Comparison of ENCODE assay signal across 8 mouse cellular contexts in the genomic region with DNA sequence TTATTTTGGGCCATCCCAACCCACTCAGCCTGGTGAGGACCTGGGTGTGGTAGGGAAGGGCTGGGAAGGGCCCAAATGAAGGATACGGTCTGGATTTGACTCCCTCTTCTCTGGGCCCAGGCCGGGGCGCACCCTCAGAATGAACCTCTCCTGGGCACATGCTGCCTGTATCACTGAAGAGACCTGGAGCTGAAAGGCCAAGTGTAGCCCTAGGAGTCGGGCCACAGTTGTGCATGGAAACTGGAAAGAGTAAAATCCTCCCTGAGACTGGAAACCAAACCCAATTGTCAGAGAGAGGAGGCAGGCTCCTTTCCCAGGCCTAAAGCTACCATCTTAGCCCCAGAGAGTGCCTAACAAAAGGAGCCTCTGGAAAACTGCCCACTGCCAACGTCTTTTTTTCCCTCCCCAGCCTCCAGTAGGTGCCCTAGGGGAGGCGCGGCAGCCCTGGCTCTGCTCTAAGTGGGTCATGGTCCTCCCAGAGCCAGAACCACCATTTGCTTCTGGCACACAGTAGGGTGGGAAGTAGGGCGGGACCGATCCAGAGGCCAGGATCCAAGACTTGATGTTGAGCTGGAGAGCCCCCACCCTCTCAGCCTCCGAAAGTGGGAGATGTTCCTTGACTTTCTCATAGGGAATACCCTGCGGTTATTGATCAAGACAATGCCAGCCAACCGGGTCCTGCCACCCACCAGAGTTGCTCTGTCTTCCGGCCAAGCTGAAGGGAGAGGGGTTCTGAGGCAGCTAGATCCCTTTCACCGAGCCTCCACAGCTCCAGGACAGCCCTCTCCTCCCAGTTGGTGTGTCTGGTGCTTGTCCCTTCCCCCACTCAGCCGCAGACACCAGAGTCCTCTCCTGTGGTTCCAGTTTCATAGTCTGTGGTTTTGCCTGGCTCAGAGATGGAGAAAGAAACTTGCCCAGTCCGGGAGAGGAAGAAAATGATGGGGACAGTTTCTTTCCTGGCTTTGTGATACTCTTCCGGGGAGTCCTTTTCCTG. TPM values are rescaled to one million over a fixed set of nuclear protein-coding genes. Genes with fewer than 3 reads are reported as not detected.
DNase-seq lines count a peak whose midpoint lies in the region; ATAC-seq lines count a peak whose summit lies in the region.

No protein-coding gene starts in this region.

- H3K36me3 ChIP-seq in embryonic facial prominence, embryonic 10.5 days (replicated peaks): peaks cover 49% of the 10 kb centered on the region
- no peaks in the 10 kb centered on the region; the same call in 1 of the 2 replicates for H3K36me3 ChIP-seq in liver, embryonic 16.5 days (ENCODE audit: control insufficient read depth, insufficient read depth)
- peaks cover 15% of the 10 kb centered on the region; the same call in 1 of the 2 replicates for H3K36me3 ChIP-seq in stomach, embryonic 15.5 days

- H3K4me1 ChIP-seq in embryonic facial prominence, embryonic 10.5 days: peaks cover 59% of the 10 kb centered on the region
- H3K4me1 ChIP-seq in liver, embryonic 16.5 days (ENCODE audit: control insufficient read depth, low read depth, low read length): peaks cover 36% of the 10 kb centered on the region
- H3K4me1 ChIP-seq in stomach, embryonic 15.5 days: peaks cover 36% of the 10 kb centered on the region

- H3K27me3 ChIP-seq in embryonic facial prominence, embryonic 10.5 days (replicated peaks; ENCODE audit: low read depth, poor library complexity, severe bottlenecking): peaks cover 29% of the 10 kb centered on the region
- peaks cover 38% of the 10 kb centered on the region for H3K27me3 ChIP-seq in liver, embryonic 16.5 days (ENCODE audit: control insufficient read depth, insufficient read depth, low read depth, low read length)
- H3K27me3 ChIP-seq in stomach, embryonic 15.5 days (replicated peaks): no peaks in the 10 kb centered on the region

- peak; percentile 54 to 59; a peak in 3 of 4 replicates for ATAC-seq in hematopoietic stem cell, adult 5-6 weeks (replicated peaks in 1 of 2; ENCODE audit: insufficient read depth in 1 of 2, low FRiP score in 2 of 2, low TSS enrichment in 1 of 2, low read depth in 1 of 2, poor library complexity in 2 of 2, severe bottlenecking in 2 of 2)
- ATAC-seq in liver, embryonic 16.5 days (ENCODE audit: low read depth): no peak
- no peak for ATAC-seq in stomach, embryonic 15.5 days (ENCODE audit: insufficient read depth, low FRiP score, low read depth)

- peak overlapping the region; percentile 88 for H3K4me3 ChIP-seq in embryonic facial prominence, embryonic 10.5 days
- peak overlapping the region; percentile 64 for H3K4me3 ChIP-seq in liver, embryonic 16.5 days (ENCODE audit: low read depth, low read length)
- H3K4me3 ChIP-seq in stomach, embryonic 15.5 days (replicated peaks): peak overlapping the region; percentile 72

- no peaks in the 10 kb centered on the region for H3K9me3 ChIP-seq in embryonic facial prominence, embryonic 10.5 days
- H3K9me3 ChIP-seq in liver, embryonic 16.5 days (replicated peaks; ENCODE audit: control insufficient read depth, low read length): no peaks in the 10 kb centered on the region
- no peaks in the 10 kb centered on the region for H3K9me3 ChIP-seq in stomach, embryonic 15.5 days

- 42% methylated on average over 17 of the region's 17 CpGs for WGBS in embryonic facial prominence, embryonic 10.5 days
- 18% methylated on average over 17 of the region's 17 CpGs for WGBS in liver, embryonic 16.5 days (ENCODE audit: insufficient replicate concordance)
- 22% methylated on average over 17 of the region's 17 CpGs for WGBS in stomach, embryonic 15.5 days

- peak overlapping the region; percentile 98 for H3K27ac ChIP-seq in embryonic facial prominence, embryonic 10.5 days (replicated peaks)
- 0 out of 2 replicates have a peak overlapping the region, but pooled peaks have one; percentile 3 for H3K27ac ChIP-seq in liver, embryonic 16.5 days (ENCODE audit: low read length)
- H3K27ac ChIP-seq in stomach, embryonic 15.5 days: peak overlapping the region; percentile 97

- peak overlapping the region; percentile 68 for H3K4me2 ChIP-seq in liver, embryonic 16.5 days (ENCODE audit: low read depth, low read length)
- H3K4me2 ChIP-seq in stomach, embryonic 15.5 days: peak overlapping the region; percentile 74

- H3K9ac ChIP-seq in liver, embryonic 16.5 days (ENCODE audit: low read depth, low read length): peak overlapping the region; percentile 71
- peak overlapping the region; percentile 91 for H3K9ac ChIP-seq in stomach, embryonic 15.5 days

- peak; percentile 40 to 51 for DNase-seq in heart, adult 18-20 months
- no peak for DNase-seq in heart, adult 8-10 months (ENCODE audit: low spot score)
- peak; percentile 76 for DNase-seq in 3T3-L1 (ENCODE audit: low read depth, low spot score)
- DNase-seq in embryonic facial prominence, embryonic 10.5 days (ENCODE audit: low spot score): peak; percentile 34
- DNase-seq in thymus, postnatal 0 days (ENCODE audit: low spot score): no peak

RNA-seq across cellular contexts. Expression of a gene that starts 1.7 kb away (rescaled TPM):
- total RNA-seq in heart, adult 18-20 months (2021): 10 to 100 TPM; 12.4 to 15.3 TPM
- 10 to 100 TPM in 2 of 4 experiments, 1 to 10 TPM in 2; 7.4 to 12.1 (median 9.2) TPM for total RNA-seq in heart, adult 8-10 months (2022)
- 62.7 and 69.5 TPM in 2 replicates for polyA plus RNA-seq in embryonic facial prominence, embryonic 10.5 days (2016; fragmentation: Nextera tagmentation; extraction: Ambion mirVana)
- total RNA-seq in hematopoietic stem cell, adult 5-6 weeks (2017): 6.5 and 7.5 TPM in 2 replicates
- 22.9 and 25.3 TPM in 2 replicates for polyA plus RNA-seq in liver, embryonic 16.5 days (2015; fragmentation: Nextera tagmentation; extraction: Ambion mirVana)
- 126 and 139 TPM in 2 replicates for polyA plus RNA-seq in stomach, embryonic 15.5 days (2015; fragmentation: Nextera tagmentation; extraction: Ambion mirVana)
- 35.6 and 36.1 TPM in 2 replicates for polyA plus RNA-seq in thymus, postnatal 0 days (2015; fragmentation: Nextera tagmentation; extraction: Ambion mirVana)

RNA-seq across cellular contexts. Expression of a gene that starts 6.4 kb away (rescaled TPM):
- 100 to 1,000 TPM; 122 to 150 TPM for total RNA-seq in heart, adult 18-20 months (2021)
- 100 to 1,000 TPM; 118 to 126 (median 121) TPM for total RNA-seq in heart, adult 8-10 months (2022)
- 201 and 207 TPM in 2 replicates for polyA plus RNA-seq in embryonic facial prominence, embryonic 10.5 days (2016; fragmentation: Nextera tagmentation; extraction: Ambion mirVana)
- 103 and 131 TPM in 2 replicates for total RNA-seq in hematopoietic stem cell, adult 5-6 weeks (2017)
- 161 and 178 TPM in 2 replicates for polyA plus RNA-seq in liver, embryonic 16.5 days (2015; fragmentation: Nextera tagmentation; extraction: Ambion mirVana)
- polyA plus RNA-seq in stomach, embryonic 15.5 days (2015; fragmentation: Nextera tagmentation; extraction: Ambion mirVana): 273 and 275 TPM in 2 replicates
- polyA plus RNA-seq in thymus, postnatal 0 days (2015; fragmentation: Nextera tagmentation; extraction: Ambion mirVana): 297 and 318 TPM in 2 replicates

RNA-seq across cellular contexts. Expression of a gene that starts 15.6 kb away (rescaled TPM):
- total RNA-seq in heart, adult 18-20 months (2021): 1 to 10 TPM; 4.8 to 6.5 TPM
- total RNA-seq in heart, adult 8-10 months (2022): 1 to 10 TPM; 3.8 to 6.4 (median 5.1) TPM
- polyA plus RNA-seq in embryonic facial prominence, embryonic 10.5 days (2016; fragmentation: Nextera tagmentation; extraction: Ambion mirVana): 3.6 and 4.2 TPM in 2 replicates
- total RNA-seq in hematopoietic stem cell, adult 5-6 weeks (2017): 1.9 and 3.5 TPM in 2 replicates
- polyA plus RNA-seq in liver, embryonic 16.5 days (2015; fragmentation: Nextera tagmentation; extraction: Ambion mirVana): 9.5 and 10.5 TPM in 2 replicates
- polyA plus RNA-seq in stomach, embryonic 15.5 days (2015; fragmentation: Nextera tagmentation; extraction: Ambion mirVana): 17.0 and 19.9 TPM in 2 replicates
- 6.5 and 8.1 TPM in 2 replicates for polyA plus RNA-seq in thymus, postnatal 0 days (2015; fragmentation: Nextera tagmentation; extraction: Ambion mirVana)

RNA-seq across cellular contexts. Expression of a gene that starts 30.8 kb away (rescaled TPM):
- 10 to 100 TPM; 40.0 to 47.8 TPM for total RNA-seq in heart, adult 18-20 months (2021)
- 10 to 100 TPM; 45.5 to 62.2 (median 50.7) TPM for total RNA-seq in heart, adult 8-10 months (2022)
- polyA plus RNA-seq in embryonic facial prominence, embryonic 10.5 days (2016; fragmentation: Nextera tagmentation; extraction: Ambion mirVana): 23.2 and 23.4 TPM in 2 replicates
- 20.5 and 38.3 TPM in 2 replicates for total RNA-seq in hematopoietic stem cell, adult 5-6 weeks (2017)
- polyA plus RNA-seq in liver, embryonic 16.5 days (2015; fragmentation: Nextera tagmentation; extraction: Ambion mirVana): 17.9 and 19.3 TPM in 2 replicates
- polyA plus RNA-seq in stomach, embryonic 15.5 days (2015; fragmentation: Nextera tagmentation; extraction: Ambion mirVana): 49.6 and 51.9 TPM in 2 replicates
- 88.3 and 93.7 TPM in 2 replicates for polyA plus RNA-seq in thymus, postnatal 0 days (2015; fragmentation: Nextera tagmentation; extraction: Ambion mirVana)

RNA-seq across cellular contexts. Expression of a gene that starts 42.8 kb away (rescaled TPM):
- total RNA-seq in heart, adult 18-20 months (2021): not detected
- total RNA-seq in heart, adult 8-10 months (2022): not detected
- polyA plus RNA-seq in embryonic facial prominence, embryonic 10.5 days (2016; fragmentation: Nextera tagmentation; extraction: Ambion mirVana): 9.1 and 9.9 TPM in 2 replicates
- 1.8 and 2.5 TPM in 2 replicates for total RNA-seq in hematopoietic stem cell, adult 5-6 weeks (2017)
- 0.09 and 0.34 TPM in 2 replicates for polyA plus RNA-seq in liver, embryonic 16.5 days (2015; fragmentation: Nextera tagmentation; extraction: Ambion mirVana)
- 1.6 and 2.3 TPM in 2 replicates for polyA plus RNA-seq in stomach, embryonic 15.5 days (2015; fragmentation: Nextera tagmentation; extraction: Ambion mirVana)
- polyA plus RNA-seq in thymus, postnatal 0 days (2015; fragmentation: Nextera tagmentation; extraction: Ambion mirVana): 1.1 and 2.1 TPM in 2 replicates

Comparison
In these comparisons a context has a peak if more than half of its experiments do, and no peak if none do; other contexts are left out.
1. DNase-seq: peak in heart, adult 18-20 months (2 of 2), 3T3-L1 (single experiment) and embryonic facial prominence, embryonic 10.5 days (single experiment); none in heart, adult 8-10 months (single experiment) and thymus, postnatal 0 days (single experiment).
2. H3K27ac ChIP-seq: peak in every context shown above with its lines; median percentile 98 in embryonic facial prominence, embryonic 10.5 days; 97 in stomach, embryonic 15.5 days; 3 in liver, embryonic 16.5 days.
3. ATAC-seq: peak in hematopoietic stem cell, adult 5-6 weeks (2 of 2); none in liver, embryonic 16.5 days (single experiment) and stomach, embryonic 15.5 days (single experiment).
4. Peak in every context shown above with its lines, with median percentiles within 50 percentile points of each other: H3K4me3 ChIP-seq.